Mouse (Mus musculus): ENCODE measurements at regions not wholly inside any gene's neighbourhood (a gene's known extent, or its start where the extent isn't known, plus 50 kb on each side); places are given as distances from the start of the nearest gene placed in this dataset.
A peak's percentile ranks its signal among the peaks of the same experiment; 100 is the strongest.

GRCm38 (mm10) chr12:32273474-32273873 lies 65.0 kb upstream of the Pik3cg start:
- DNase-seq (ENCODE audit: low read depth, low spot score): no peak

- no peak for DNase-seq (ENCODE audit: low read depth, low spot score)
Measured at GRCm38 (mm10) chr12:32279861-32280260, 71.4 kb upstream of the Pik3cg start.

- DNase-seq (ENCODE audit: low read depth, low spot score): no peak
Measured at GRCm38 (mm10) chr12:32280309-32280708, 71.8 kb upstream of the Pik3cg start.

- no peak for DNase-seq (ENCODE audit: low read depth, low spot score)
Measured at GRCm38 (mm10) chr12:32282371-32283163, 74.1 kb upstream of the Pik3cg start.

- DNase-seq (ENCODE audit: low read depth, low spot score): no peak
Measured at GRCm38 (mm10) chr12:32285039-32285438, 76.6 kb upstream of the Pik3cg start.

- DNase-seq (ENCODE audit: low read depth, low spot score): no peak
Measured at GRCm38 (mm10) chr12:32286652-32287051, 78.2 kb upstream of the Pik3cg start.

- no peak for DNase-seq (ENCODE audit: low read depth, low spot score)
Measured at GRCm38 (mm10) chr12:32291145-32291544, 82.7 kb upstream of the Pik3cg start.

GRCm38 (mm10) chr12:32291962-32292748 lies 83.7 kb upstream of the Pik3cg start:
- DNase-seq (ENCODE audit: low read depth, low spot score): peak; percentile 59

- DNase-seq (ENCODE audit: low read depth, low spot score): no peak
Measured at GRCm38 (mm10) chr12:32292749-32293128, 84.3 kb upstream of the Pik3cg start.

GRCm38 (mm10) chr12:32297431-32297830 lies 81.1 kb upstream of the Ccdc71l start:
- no peak for DNase-seq (ENCODE audit: low read depth, low spot score)

- DNase-seq (ENCODE audit: low read depth, low spot score): no peak
Measured at GRCm38 (mm10) chr12:32299714-32300113, 78.8 kb upstream of the Ccdc71l start.

- no peak for DNase-seq (ENCODE audit: low read depth, low spot score)
Measured at GRCm38 (mm10) chr12:32305736-32306135, 72.8 kb upstream of the Ccdc71l start.

- no peak for DNase-seq (ENCODE audit: low read depth, low spot score)
Measured at GRCm38 (mm10) chr12:32306326-32306725, 72.2 kb upstream of the Ccdc71l start.

GRCm38 (mm10) chr12:32307280-32308006 lies 71.1 kb upstream of the Ccdc71l start:
- DNase-seq (ENCODE audit: low read depth, low spot score): no peak

GRCm38 (mm10) chr12:32315099-32315783 lies 63.3 kb upstream of the Ccdc71l start:
- no peak for DNase-seq (ENCODE audit: low read depth, low spot score)

All from WW6 (cell line).